Mouse (Mus musculus) cortical plate, adult 2 months (tissue): ENCODE data around the gene Wdr27.

Source experiments
- CTCF ChIP-seq: fragments of 200-500 bp; IDR thresholded peaks from 2 replicates; pipeline ENCODE4 v1.5.1; 2011; ENCODE audit warnings: mild to moderate bottlenecking, control low read depth, low read length; ENCODE audit not compliant: insufficient read depth; ENCODE audit errors: extremely low read depth
- POLR2A ChIP-seq: fragments of 200-500 bp; IDR thresholded peaks from 2 replicates; pipeline ENCODE4 v1.6.1; 2011; ENCODE audit warnings: mild to moderate bottlenecking, low read length, control low read depth; ENCODE audit not compliant: insufficient read depth; ENCODE audit errors: extremely low read depth

- no peak for TF ChIP-seq POLR2A
- no peak for TF ChIP-seq CTCF
Measured at GRCm38 (mm10) chr17:14931469-14931868, 11.5 kb downstream of the Wdr27 start.
